Mouse (Mus musculus) ES-E14 (cell line): ENCODE data around the gene Pheta1.

Experiments used
- MAFK ChIP-seq: IDR thresholded peaks from 2 replicates; pipeline ENCODE4 v1.6.1; 2014; ENCODE audit warnings: mild to moderate bottlenecking, low read depth, low read length, inconsistent platforms; ENCODE audit not compliant: insufficient read depth
- ZNF384 ChIP-seq: IDR thresholded peaks from 2 replicates; pipeline ENCODE4 v1.6.1; 2012; ENCODE audit warnings: low read depth, low read length, inconsistent platforms

DNA sequence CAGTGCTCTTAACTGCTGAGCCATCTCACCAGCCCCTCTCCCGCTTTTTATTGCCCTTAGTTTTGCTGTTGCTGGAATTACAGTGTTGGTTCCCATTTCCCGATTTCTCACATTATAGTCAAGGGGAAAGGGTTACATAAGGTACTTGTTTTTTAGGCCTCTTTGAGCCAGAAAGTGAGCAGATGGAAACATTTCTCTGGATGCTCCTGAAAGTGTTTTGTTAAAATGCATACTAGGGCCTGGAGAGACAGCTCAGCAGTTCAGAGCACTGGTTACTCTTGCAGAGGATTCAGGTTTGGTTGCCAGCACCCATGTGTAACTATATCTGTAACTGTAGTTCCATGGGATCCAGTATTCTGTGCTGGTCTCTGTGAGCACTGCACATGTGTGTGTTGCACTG is 40.6 kb upstream of the Pheta1 start:
- TF ChIP-seq ZNF384 (no peak), MAFK (no peak)
